Mouse (Mus musculus) C2C12 (cell line): Measurements from ENCODE around the gene Rbm47. TPM values are rescaled to one million over a fixed set of nuclear protein-coding genes. Genes with fewer than 3 reads are reported as not detected.

Source experiments
- H3K27me3 ChIP-seq: one replicate; pipeline ENCODE4 v1.6.1; 2011; ENCODE audit not compliant: control insufficient read depth, insufficient read depth, insufficient read length
- H3K36me3 ChIP-seq: one replicate; pipeline ENCODE4 v1.6.1; 2011; ENCODE audit not compliant: control insufficient read depth, insufficient read depth
- H3K4me3 ChIP-seq: one replicate; pipeline ENCODE4 v1.5.1; 2011; ENCODE audit warnings: mild to moderate bottlenecking, control low read depth; ENCODE audit not compliant: poor library complexity, insufficient read depth, severe bottlenecking
- H3K79me2 ChIP-seq: one replicate; pipeline ENCODE4 v1.6.1; 2011; ENCODE audit not compliant: control insufficient read depth, insufficient read depth
- H3K79me3 ChIP-seq: one replicate; pipeline ENCODE4 v1.6.1; 2011; ENCODE audit warnings: low read depth, control low read depth
- H3ac ChIP-seq: one replicate; pipeline ENCODE3; 2011; ENCODE audit warnings: low read depth; ENCODE audit not compliant: control insufficient read depth, insufficient read length
- CEBPB ChIP-seq: IDR thresholded peaks from one replicate; pipeline ENCODE4 v1.6.1; 2011; ENCODE audit warnings: low read depth, mild to moderate bottlenecking, control low read depth, moderate library complexity
- CTCF ChIP-seq: IDR thresholded peaks from one replicate; pipeline ENCODE4 v1.5.1; 2011; ENCODE audit not compliant: control insufficient read depth, insufficient read depth, insufficient read length
- FOSL1 ChIP-seq: IDR thresholded peaks from one replicate; pipeline ENCODE4 v1.8.0; 2011; ENCODE audit warnings: mild to moderate bottlenecking, low read length; ENCODE audit not compliant: poor library complexity, insufficient read depth, severe bottlenecking
- MAX ChIP-seq: IDR thresholded peaks from one replicate; pipeline ENCODE4 v1.6.1; 2011; ENCODE audit warnings: mild to moderate bottlenecking, control low read depth
- MYOD1 ChIP-seq: IDR thresholded peaks from one replicate; pipeline ENCODE4 v1.6.1; 2011; ENCODE audit warnings: low read depth; ENCODE audit not compliant: control insufficient read depth, insufficient read length
- MYOG ChIP-seq: IDR thresholded peaks from one replicate; pipeline ENCODE4 v1.6.1; 2011; ENCODE audit not compliant: control insufficient read depth, insufficient read length; ENCODE audit errors: extremely low read depth
- USF1 ChIP-seq: IDR thresholded peaks from one replicate; pipeline ENCODE4 v1.6.1; 2011; ENCODE audit warnings: low read depth, mild to moderate bottlenecking, control low read depth, moderate library complexity
- polyA plus RNA-seq: library from polyadenylated mRNA; unstranded; fragments of >200 nt; fragmentation: generic; extraction: Trizol; gene quantifications from one replicate; pipeline ENCODE4 v1.2.1, GENCODE M21; 2012; ENCODE audit warnings: missing spikeins

Rbm47 gene
- polyA plus RNA-seq, 1 experiment: 0.16 TPM

GRCm38 (mm10) chr5:66082229-66082572, 90.7 kb downstream of the Rbm47 start:
- H3K79me2 ChIP-seq: no peaks in the 10 kb centered on the region
- no peak overlapping the region for H3ac ChIP-seq
- H3K4me3 ChIP-seq: no peak overlapping the region
- H3K27me3 ChIP-seq: no peaks in the 10 kb centered on the region
- TF ChIP-seq FOSL1 (no peak), USF1 (no peak), CEBPB (no peak), MYOG (no peak), MYOD1 (no peak), MAX (no peak), CTCF (no peak)
- no peaks in the 10 kb centered on the region for H3K79me3 ChIP-seq
- no peaks in the 10 kb centered on the region for H3K36me3 ChIP-seq

GRCm38 (mm10) chr5:66081443-66082228, 91.3 kb downstream of the Rbm47 start:
- Histone ChIP-seq H3K79me2 (no peaks in the 10 kb centered on the region), H3K36me3 (no peaks in the 10 kb centered on the region), H3ac (no peak overlapping the region), H3K4me3 (no peak overlapping the region), H3K79me3 (no peaks in the 10 kb centered on the region), H3K27me3 (no peaks in the 10 kb centered on the region)
- no peak for TF ChIP-seq CEBPB
- no peak for TF ChIP-seq USF1
- TF ChIP-seq FOSL1: no peak
- no peak for TF ChIP-seq MYOD1
- no peak for TF ChIP-seq MYOG
- TF ChIP-seq MAX: no peak
- no peak for TF ChIP-seq CTCF

GRCm38 (mm10) chr5:66080529-66081220, 92.2 kb downstream of the Rbm47 start:
- Histone ChIP-seq H3K4me3 (no peak overlapping the region), H3K79me3 (no peaks in the 10 kb centered on the region), H3K27me3 (no peaks in the 10 kb centered on the region), H3K36me3 (no peaks in the 10 kb centered on the region), H3K79me2 (no peaks in the 10 kb centered on the region), H3ac (no peak overlapping the region)
- TF ChIP-seq MYOG (no peak), FOSL1 (no peak), MAX (no peak), USF1 (no peak), CTCF (no peak), CEBPB (no peak), MYOD1 (no peak)

- Histone ChIP-seq H3K4me3 (no peak overlapping the region), H3K79me2 (no peaks in the 10 kb centered on the region)
Observed at GRCm38 (mm10) chr5:66079358-66080179, 93.3 kb downstream of the Rbm47 start.

GRCm38 (mm10) chr5:66078491-66079012, 94.4 kb downstream of the Rbm47 start:
- TF ChIP-seq MYOD1: no peak
- no peak for TF ChIP-seq FOSL1
- TF ChIP-seq MYOG: no peak
- no peak for TF ChIP-seq CEBPB
- TF ChIP-seq CTCF: no peak
- no peak for TF ChIP-seq USF1
- no peak for TF ChIP-seq MAX
- Histone ChIP-seq H3K79me2 (no peaks in the 10 kb centered on the region), H3K79me3 (no peaks in the 10 kb centered on the region), H3ac (no peak overlapping the region), H3K36me3 (no peaks in the 10 kb centered on the region), H3K4me3 (no peak overlapping the region), H3K27me3 (no peaks in the 10 kb centered on the region)

More at GRCm38 (mm10) chr5:66079358-66080179, 93.3 kb downstream of the Rbm47 start:
- Histone ChIP-seq H3K36me3 (no peaks in the 10 kb centered on the region), H3ac (no peak overlapping the region), H3K27me3 (no peaks in the 10 kb centered on the region), H3K79me3 (no peaks in the 10 kb centered on the region)
- TF ChIP-seq MAX (no peak), MYOG (no peak), CTCF (no peak), CEBPB (no peak), USF1 (no peak), FOSL1 (no peak), MYOD1 (no peak)
